Mouse (Mus musculus): Measurements from ENCODE around the gene Keap1. TPM values are rescaled to one million over a fixed set of nuclear protein-coding genes. Genes with fewer than 3 reads are reported as not detected.

The Keap1 gene
- total RNA-seq (2012; rRNA removed): 23.3 and 27.4 TPM in 2 replicates

GRCm38 (mm10) chr9:21238733-21239464 is at the start of gene Keap1:
Keap1 (minus strand) TSS chr9:21239361.
- Histone ChIP-seq H3K9me3 (ENCODE audit: control insufficient read depth, insufficient read depth, low read depth, low read length) (no peaks in the 10 kb centered on the region), H3K36me3 (ENCODE audit: control insufficient read depth, insufficient read depth, low read length, poor library complexity, severe bottlenecking) (peaks cover 7% of the 10 kb centered on the region; the same call in 1 of the 2 replicates), H3K9ac (ENCODE audit: insufficient read depth, low read depth, low read length, poor library complexity, severe bottlenecking) (peak within 1 kb of the TSS; percentile 91), H3K27ac (ENCODE audit: insufficient read depth, low read depth, low read length, poor library complexity, severe bottlenecking) (peak within 1 kb of the TSS; percentile 83), H3K4me1 (ENCODE audit: control insufficient read depth in 2 of 2, insufficient read depth in 2 of 2, low read length in 2 of 2, poor library complexity in 1 of 2) (peaks cover 7 to 11% of the 10 kb centered on the region in 2 experiments; a peak in 3 of 4 replicates), H3K4me3 (ENCODE audit: insufficient read depth in 1 of 2, low read depth in 1 of 2, low read length in 2 of 2, poor library complexity in 1 of 2, severe bottlenecking in 1 of 2) (peak within 1 kb of the TSS; percentile 89 to 90)
- DNase-seq (ENCODE audit: low read depth, low spot score): no peak
- in situ Hi-C loops (cut with MboI; ENCODE audit: low sequenced_read_pairs in 2 of 2, unreplicated experiment in 2 of 2): no loop called here
- TF ChIP-seq ZC3H11A (IDR thresholded peaks at IDR 0.05; ENCODE audit: borderline replicate concordance, low read depth, low read length) (no peak), MAFK (IDR thresholded peaks at IDR 0.05; ENCODE audit: insufficient read depth, low read depth, low read length) (peak; percentile 96), CHD2 (IDR thresholded peaks at IDR 0.05; ENCODE audit: low read depth, low read length) (no peak)

GRCm38 (mm10) chr9:21288404-21289336 is 49.5 kb upstream of the Keap1 start:
- Histone ChIP-seq H3K36me3 (ENCODE audit: control insufficient read depth, insufficient read depth, low read length, poor library complexity, severe bottlenecking) (peaks cover 9% of the 10 kb centered on the region), H3K4me3 (ENCODE audit: insufficient read depth in 1 of 2, low read depth in 1 of 2, low read length in 2 of 2, poor library complexity in 1 of 2, severe bottlenecking in 1 of 2) (peak overlapping the region in 1 of 2 experiments; percentile 74; a peak in 1 of 4 replicates), H3K27ac (ENCODE audit: insufficient read depth, low read depth, low read length, poor library complexity, severe bottlenecking) (no peak overlapping the region), H3K4me1 (ENCODE audit: control insufficient read depth in 2 of 2, insufficient read depth in 2 of 2, low read length in 2 of 2, poor library complexity in 1 of 2) (peaks cover 2 to 9% of the 10 kb centered on the region in 2 experiments; a peak in 2 of 4 replicates), H3K9ac (ENCODE audit: insufficient read depth, low read depth, low read length, poor library complexity, severe bottlenecking) (no peak overlapping the region), H3K9me3 (ENCODE audit: control insufficient read depth, insufficient read depth, low read depth, low read length) (no peaks in the 10 kb centered on the region)
- TF ChIP-seq MAFK (IDR thresholded peaks at IDR 0.05; ENCODE audit: insufficient read depth, low read depth, low read length) (no peak), HCFC1 (IDR thresholded peaks at IDR 0.05; ENCODE audit: borderline replicate concordance, insufficient read depth, low read length) (no peak), ZNF384 (IDR thresholded peaks at IDR 0.05; ENCODE audit: low read depth, low read length) (no peak), ZC3H11A (IDR thresholded peaks at IDR 0.05; ENCODE audit: borderline replicate concordance, low read depth, low read length) (no peak), CHD2 (IDR thresholded peaks at IDR 0.05; ENCODE audit: low read depth, low read length) (no peak)
- DNase-seq (ENCODE audit: low read depth, low spot score): no peak
- in situ Hi-C loops (cut with MboI; ENCODE audit: low sequenced_read_pairs in 2 of 2, unreplicated experiment in 2 of 2): no loop called here

GRCm38 (mm10) chr9:21287571-21288402 is 48.6 kb upstream of the Keap1 start, which contains the start of gene Kri1:
Kri1 (minus strand) TSS chr9:21287969.
- H3K9me3 ChIP-seq (ENCODE audit: control insufficient read depth, insufficient read depth, low read depth, low read length): no peaks in the 10 kb centered on the region
- peak within 1 kb of the TSS; percentile 55 for H3K27ac ChIP-seq (ENCODE audit: insufficient read depth, low read depth, low read length, poor library complexity, severe bottlenecking)
- TF ChIP-seq ZC3H11A (IDR thresholded peaks at IDR 0.05; ENCODE audit: borderline replicate concordance, low read depth, low read length): no peak
- TF ChIP-seq CHD2 (IDR thresholded peaks at IDR 0.05; ENCODE audit: low read depth, low read length): peak; percentile 13; the same call in 1 of the 2 replicates
- TF ChIP-seq MAFK (IDR thresholded peaks at IDR 0.05; ENCODE audit: insufficient read depth, low read depth, low read length): no peak
- TF ChIP-seq HCFC1 (IDR thresholded peaks at IDR 0.05; ENCODE audit: borderline replicate concordance, insufficient read depth, low read length): 0 out of 2 replicates have a peak, but pooled peaks have one; percentile 1
- no peak for TF ChIP-seq ZNF384 (IDR thresholded peaks at IDR 0.05; ENCODE audit: low read depth, low read length)
- in situ Hi-C loops (cut with MboI; ENCODE audit: low sequenced_read_pairs in 2 of 2, unreplicated experiment in 2 of 2): no loop called here
- H3K4me1 ChIP-seq (ENCODE audit: control insufficient read depth in 2 of 2, insufficient read depth in 2 of 2, low read length in 2 of 2, poor library complexity in 1 of 2): peaks cover 2 to 9% of the 10 kb centered on the region in 2 experiments; a peak in 2 of 4 replicates
- peak; percentile 98 for DNase-seq (ENCODE audit: low read depth, low spot score)
- peak within 1 kb of the TSS; percentile 90 for H3K9ac ChIP-seq (ENCODE audit: insufficient read depth, low read depth, low read length, poor library complexity, severe bottlenecking)
- H3K36me3 ChIP-seq (ENCODE audit: control insufficient read depth, insufficient read depth, low read length, poor library complexity, severe bottlenecking): peaks cover 11% of the 10 kb centered on the region
- H3K4me3 ChIP-seq (ENCODE audit: insufficient read depth in 1 of 2, low read depth in 1 of 2, low read length in 2 of 2, poor library complexity in 1 of 2, severe bottlenecking in 1 of 2): peak within 1 kb of the TSS; percentile 74 to 85

GRCm38 (mm10) chr9:21286753-21287152 is 47.6 kb upstream of the Keap1 start:
- DNase-seq (ENCODE audit: low read depth, low spot score): no peak
- H3K9me3 ChIP-seq (ENCODE audit: control insufficient read depth, insufficient read depth, low read depth, low read length): no peaks in the 10 kb centered on the region
- peaks cover 20% of the 10 kb centered on the region for H3K36me3 ChIP-seq (ENCODE audit: control insufficient read depth, insufficient read depth, low read length, poor library complexity, severe bottlenecking)
- H3K4me3 ChIP-seq (ENCODE audit: insufficient read depth in 1 of 2, low read depth in 1 of 2, low read length in 2 of 2, poor library complexity in 1 of 2, severe bottlenecking in 1 of 2): peak overlapping the region; percentile 74 to 85
- TF ChIP-seq ZNF384 (IDR thresholded peaks at IDR 0.05; ENCODE audit: low read depth, low read length): no peak
- no peak for TF ChIP-seq CHD2 (IDR thresholded peaks at IDR 0.05; ENCODE audit: low read depth, low read length)
- TF ChIP-seq HCFC1 (IDR thresholded peaks at IDR 0.05; ENCODE audit: borderline replicate concordance, insufficient read depth, low read length): no peak
- no peak for TF ChIP-seq MAFK (IDR thresholded peaks at IDR 0.05; ENCODE audit: insufficient read depth, low read depth, low read length)
- TF ChIP-seq ZC3H11A (IDR thresholded peaks at IDR 0.05; ENCODE audit: borderline replicate concordance, low read depth, low read length): no peak
- H3K4me1 ChIP-seq (ENCODE audit: control insufficient read depth in 2 of 2, insufficient read depth in 2 of 2, low read length in 2 of 2, poor library complexity in 1 of 2): peaks cover 2 to 7% of the 10 kb centered on the region in 2 experiments; a peak in 2 of 4 replicates
- in situ Hi-C loops (cut with MboI; ENCODE audit: low sequenced_read_pairs in 2 of 2, unreplicated experiment in 2 of 2): no loop called here
- H3K27ac ChIP-seq (ENCODE audit: insufficient read depth, low read depth, low read length, poor library complexity, severe bottlenecking): no peak overlapping the region
- H3K9ac ChIP-seq (ENCODE audit: insufficient read depth, low read depth, low read length, poor library complexity, severe bottlenecking): peak overlapping the region; percentile 90; the same call in 1 of the 2 replicates

Measured in ES-E14 (cell line).